Mouse (Mus musculus): Measurements from ENCODE around the gene Polr3a.
"Not testable (repeated sequence)": the region's sequence is repeated elsewhere in the genome, so short reads cannot be mapped to it uniquely, and the experiment has no call there.

Gene Polr3a

GRCm38 (mm10) chr14:24491266-24491981, 4.6 kb upstream of the Polr3a start:
- DNase-seq: no peak

DNA sequence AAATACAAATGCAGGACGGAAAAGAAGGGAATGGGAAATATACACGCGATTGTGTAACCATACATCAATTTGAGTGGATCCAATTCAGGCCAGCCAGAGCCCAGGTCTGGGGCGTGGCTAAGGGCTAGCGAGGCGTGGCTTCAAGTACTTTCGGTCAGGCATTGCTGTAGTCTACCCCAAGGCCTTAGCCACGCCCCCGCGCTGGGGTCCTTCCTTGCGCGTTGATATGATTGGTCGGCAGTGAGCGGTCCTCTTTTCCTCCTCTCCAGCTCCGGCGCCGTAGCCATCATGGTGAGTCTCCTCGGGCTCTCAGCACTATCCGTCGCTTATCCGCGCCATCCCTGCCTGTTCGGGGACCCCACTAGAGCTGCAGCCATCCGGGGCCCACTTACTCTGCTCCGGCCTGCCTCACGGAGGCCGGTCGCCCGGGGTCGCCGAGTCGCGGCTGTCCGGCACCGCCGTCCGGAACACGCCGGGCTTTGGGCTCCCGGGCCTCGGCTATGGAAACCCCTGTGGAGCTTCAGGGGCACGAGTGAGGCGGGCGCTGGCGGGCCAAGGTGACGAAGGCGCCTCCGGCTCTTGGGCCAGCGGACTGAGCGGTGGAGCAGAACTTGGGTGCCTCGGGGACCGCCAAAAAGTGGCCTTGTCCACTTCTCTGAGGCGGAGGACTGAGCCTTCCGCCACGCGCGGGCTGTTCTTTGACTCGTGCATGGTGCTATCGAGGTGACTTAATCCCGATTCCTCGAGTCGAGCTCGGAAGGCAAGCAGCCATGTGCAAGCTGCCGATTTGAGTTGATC, 3.8 kb upstream of the Polr3a start:
- peak; percentile 98 for DNase-seq

DNA sequence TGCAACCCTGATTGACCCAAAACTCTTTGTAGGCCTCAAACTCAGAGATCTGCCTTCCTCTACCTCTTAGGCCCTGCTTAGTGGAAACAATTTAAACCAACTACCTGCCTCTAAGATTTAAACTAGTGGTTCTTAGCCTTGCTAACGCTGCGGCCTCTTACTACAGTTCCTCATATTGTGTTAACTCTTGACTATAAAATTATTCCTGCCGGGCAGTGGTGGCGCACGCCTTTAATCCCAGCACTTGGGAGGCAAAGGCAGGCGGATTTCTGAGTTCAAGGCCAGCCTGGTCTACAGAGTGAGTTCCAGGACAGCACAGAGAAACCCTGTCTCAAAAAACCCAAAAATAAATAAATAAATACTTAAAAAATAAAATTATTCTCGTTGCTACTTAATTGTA, 2.9 kb upstream of the Polr3a start:
- DNase-seq: not testable (repeated sequence)

GRCm38 (mm10) chr14:24486241-24486767, 554 bp downstream of the Polr3a start:
- DNase-seq: no peak

DNA sequence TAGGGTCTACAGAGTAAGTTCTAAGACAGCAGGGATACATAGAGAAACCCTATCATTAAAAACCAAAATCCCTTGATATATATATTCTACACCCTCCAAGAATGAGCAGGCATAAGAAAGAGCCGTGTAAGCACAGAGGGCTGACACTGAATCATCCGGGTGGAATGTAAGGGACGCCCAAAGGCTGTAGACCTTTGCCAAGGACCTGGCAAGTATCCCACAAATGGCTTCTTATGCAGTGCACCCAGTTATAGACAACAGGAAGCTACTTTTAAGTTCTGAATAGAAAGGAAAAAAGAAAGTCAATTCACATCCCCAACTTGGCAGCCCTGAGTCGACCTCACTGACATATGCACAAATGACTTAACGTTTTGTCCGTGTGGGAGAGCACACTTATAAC, 18.1 kb downstream of the Polr3a start:
- DNase-seq: no peak

DNA sequence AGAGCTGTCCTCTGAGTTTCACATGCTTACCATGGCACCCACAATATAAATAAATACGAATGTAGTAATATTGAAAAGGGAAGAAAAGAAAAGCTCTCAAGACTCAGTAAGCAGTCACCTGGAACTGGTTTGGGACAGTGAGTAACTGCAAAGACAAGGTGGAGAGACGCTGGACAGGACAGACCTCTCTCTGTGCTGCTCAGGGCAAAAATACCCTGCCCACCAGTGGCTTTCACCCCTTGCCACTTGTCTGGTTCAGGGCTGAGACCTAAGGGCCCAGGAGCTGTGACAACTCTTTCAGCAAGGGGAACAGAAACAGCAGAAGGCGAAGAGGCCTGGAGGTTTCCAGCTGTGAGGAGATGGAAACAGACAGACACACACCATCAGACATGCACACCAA, 28.7 kb downstream of the Polr3a start:
- no peak for DNase-seq

- DNase-seq: not testable (repeated sequence)
These were observed 43.3 kb downstream of the Polr3a start for GRCm38 (mm10) chr14:24443529-24443928.
